25 mouse cellular contexts compared by ENCODE assay signal in genomic region chr7:49015297-49015696, GRCm38 (mm10).
DNase-seq lines count a peak whose midpoint lies in the region; ATAC-seq and TF ChIP-seq lines count a peak whose summit lies in the region.
"Had no signal": no experiment of that assay in that cellular context is flagged by ENCODE, and none has a peak within 500 bp of the region (broad histone marks: within the 10 kb centered on the region; RNA-seq: fewer than 3 reads in every experiment).

No protein-coding gene starts in this region.

- no peak overlapping the region for H3K27ac ChIP-seq in forebrain, embryonic 15.5 days (replicated peaks)
- H3K27ac ChIP-seq in forebrain, embryonic 12.5 days = no peak overlapping the region
- H3K27ac ChIP-seq in midbrain, embryonic 16.5 days (ENCODE audit: low read length) = no peak overlapping the region
- H3K27ac ChIP-seq: embryonic facial prominence, embryonic 13.5 days; hindbrain, embryonic 15.5 days; kidney, embryonic 15.5 days; liver, embryonic 12.5 days; stomach, embryonic 15.5 days had no signal

- no peak overlapping the region for H3K4me3 ChIP-seq in forebrain, embryonic 15.5 days
- no peak overlapping the region for H3K4me3 ChIP-seq in forebrain, embryonic 12.5 days (replicated peaks)
- H3K4me3 ChIP-seq in midbrain, embryonic 16.5 days (ENCODE audit: low read depth, low read length) = no peak overlapping the region
- H3K4me3 ChIP-seq: embryonic facial prominence, embryonic 13.5 days; hindbrain, embryonic 15.5 days; kidney, embryonic 15.5 days; liver, embryonic 12.5 days; stomach, embryonic 15.5 days had no signal

- no peak overlapping the region for H3K9ac ChIP-seq in forebrain, embryonic 15.5 days (replicated peaks)
- H3K9ac ChIP-seq in forebrain, embryonic 12.5 days = no peak overlapping the region
- H3K9ac ChIP-seq in midbrain, embryonic 16.5 days (ENCODE audit: low read depth, low read length) = no peak overlapping the region
- H3K9ac ChIP-seq: embryonic facial prominence, embryonic 13.5 days; hindbrain, embryonic 15.5 days; kidney, embryonic 15.5 days; liver, embryonic 12.5 days; liver, postnatal 0 days; stomach, embryonic 15.5 days had no signal

- no peak for TF ChIP-seq CTCF in brain, embryonic 14.5 days (IDR thresholded peaks at IDR 0.05; ENCODE audit: borderline replicate concordance, extremely low read depth, insufficient read depth, insufficient read length)

- WGBS in forebrain, embryonic 15.5 days = 68% methylated on average over 6 of the region's 6 CpGs
- WGBS in forebrain, embryonic 12.5 days = 85% methylated on average over 6 of the region's 6 CpGs
- WGBS in midbrain, embryonic 16.5 days = 54% methylated on average over 6 of the region's 6 CpGs

- H3K9me3 ChIP-seq in forebrain, embryonic 15.5 days = no peaks in the 10 kb centered on the region
- H3K9me3 ChIP-seq in forebrain, embryonic 12.5 days = no peaks in the 10 kb centered on the region
- no peaks in the 10 kb centered on the region for H3K9me3 ChIP-seq in midbrain, embryonic 16.5 days (replicated peaks; ENCODE audit: control insufficient read depth, low read length, poor library complexity, severe bottlenecking)
- H3K9me3 ChIP-seq: embryonic facial prominence, embryonic 13.5 days; hindbrain, embryonic 15.5 days; kidney, embryonic 15.5 days; liver, embryonic 12.5 days; stomach, embryonic 15.5 days had no signal

- H3K27me3 ChIP-seq in forebrain, embryonic 15.5 days = no peaks in the 10 kb centered on the region
- H3K27me3 ChIP-seq in forebrain, embryonic 12.5 days = 0 out of 2 replicates have a peak, but pooled peaks cover 6% of the 10 kb centered on the region
- no peaks in the 10 kb centered on the region for H3K27me3 ChIP-seq in midbrain, embryonic 16.5 days (ENCODE audit: control insufficient read depth, insufficient read depth, low read depth, low read length)
- H3K27me3 ChIP-seq: hindbrain, embryonic 15.5 days; Patski; stomach, embryonic 15.5 days had no signal

- peaks cover 13% of the 10 kb centered on the region; the same call in 1 of the 2 replicates for H3K4me1 ChIP-seq in forebrain, embryonic 15.5 days
- peaks cover 38% of the 10 kb centered on the region for H3K4me1 ChIP-seq in forebrain, embryonic 12.5 days
- peaks cover 31% of the 10 kb centered on the region for H3K4me1 ChIP-seq in midbrain, embryonic 16.5 days (ENCODE audit: control insufficient read depth, insufficient read depth, low read length)
- H3K4me1 ChIP-seq: embryonic facial prominence, embryonic 13.5 days; liver, embryonic 12.5 days; stomach, embryonic 15.5 days had no signal

- DNase-seq in left cerebral cortex, postnatal 4 days = peak; percentile 27
- no peak for DNase-seq in left cerebral cortex, adult 11 months (ENCODE audit: low spot score)
- peak; percentile 47 for DNase-seq in brain, embryonic 14.5 days (ENCODE audit: low read depth)
- DNase-seq in layer of hippocampus, postnatal 14 days (ENCODE audit: low spot score in 2 of 2) = no peak
- DNase-seq: adrenal gland, postnatal 10 days; cerebellum, adult 11 months; cerebellum, adult 9-11 months; gastrocnemius, postnatal 25 days; heart, adult 18-20 months; heart, postnatal 36 days; kidney, adult 18-20 months; kidney, postnatal 25 days; liver, postnatal 0 days; lung, postnatal 4 days; right cerebral cortex, postnatal 25 days had no signal

- H3K4me2 ChIP-seq in forebrain, embryonic 15.5 days (replicated peaks) = no peak overlapping the region
- no peak overlapping the region for H3K4me2 ChIP-seq in forebrain, embryonic 12.5 days
- no peak overlapping the region for H3K4me2 ChIP-seq in midbrain, embryonic 16.5 days (ENCODE audit: low read length)
- H3K4me2 ChIP-seq: embryonic facial prominence, embryonic 13.5 days; heart, embryonic 11.5 days; hindbrain, embryonic 15.5 days; kidney, embryonic 15.5 days; liver, embryonic 12.5 days; stomach, embryonic 15.5 days had no signal

- peak; percentile 30; the same call in 1 of the 2 replicates for ATAC-seq in forebrain, embryonic 15.5 days (replicated peaks)
- ATAC-seq in forebrain, embryonic 12.5 days (ENCODE audit: low FRiP score) = no peak
- peak; percentile 22; the same call in 1 of the 2 replicates for ATAC-seq in midbrain, embryonic 16.5 days
- ATAC-seq: liver, embryonic 12.5 days; liver, postnatal 0 days; Patski had no signal

- TF ChIP-seq POLR2A in brain, embryonic 14.5 days (IDR thresholded peaks at IDR 0.05; ENCODE audit: borderline replicate concordance, extremely low read depth, insufficient read depth, insufficient read length, poor library complexity, severe bottlenecking) = no peak

- intact Hi-C loops in left cerebral cortex, postnatal 4 days (cut with DNase I) = no loop called here

- no peaks in the 10 kb centered on the region for H3K36me3 ChIP-seq in forebrain, embryonic 15.5 days
- no peaks in the 10 kb centered on the region for H3K36me3 ChIP-seq in forebrain, embryonic 12.5 days (replicated peaks)
- H3K36me3 ChIP-seq in midbrain, embryonic 16.5 days (ENCODE audit: control insufficient read depth, insufficient read depth, low read length) = no peaks in the 10 kb centered on the region
- H3K36me3 ChIP-seq: embryonic facial prominence, embryonic 13.5 days; hindbrain, embryonic 15.5 days; kidney, embryonic 15.5 days; liver, embryonic 12.5 days; stomach, embryonic 15.5 days had no signal

Comparison
In these comparisons a context has a peak if more than half of its experiments do, and no peak if none do; other contexts are left out.
1. DNase-seq: peak in left cerebral cortex, postnatal 4 days (single experiment) and brain, embryonic 14.5 days (single experiment); none in left cerebral cortex, adult 11 months (single experiment) and layer of hippocampus, postnatal 14 days (0 of 2).